Mouse (Mus musculus): ENCODE data around the gene Akap12.

Gene Akap12

GRCm38 (mm10) chr10:4284781-4285180, 18.6 kb downstream of the Akap12 start:
- no peak for DNase-seq (ENCODE audit: low spot score)

- DNase-seq (ENCODE audit: low spot score) = no peak
Observed at GRCm38 (mm10) chr10:4285752-4286151, 19.6 kb downstream of the Akap12 start.

GRCm38 (mm10) chr10:4289171-4289570, 23.0 kb downstream of the Akap12 start:
- no peak for DNase-seq (ENCODE audit: low spot score)

- DNase-seq (ENCODE audit: low spot score) = no peak
Observed at GRCm38 (mm10) chr10:4289636-4290035, 23.5 kb downstream of the Akap12 start.

- DNase-seq (ENCODE audit: low spot score) = no peak
Observed at GRCm38 (mm10) chr10:4290145-4290544, 24.0 kb downstream of the Akap12 start.

- no peak for DNase-seq (ENCODE audit: low spot score)
Observed at GRCm38 (mm10) chr10:4290561-4290960, 24.4 kb downstream of the Akap12 start.

- no peak for DNase-seq (ENCODE audit: low spot score)
Observed at GRCm38 (mm10) chr10:4293418-4293817, 27.2 kb downstream of the Akap12 start.

GRCm38 (mm10) chr10:4303558-4303957, 37.4 kb downstream of the Akap12 start:
- no peak for DNase-seq (ENCODE audit: low spot score)

GRCm38 (mm10) chr10:4323885-4324284, 57.7 kb downstream of the Akap12 start:
- DNase-seq (ENCODE audit: low spot score) = no peak

GRCm38 (mm10) chr10:4325562-4325961, 59.4 kb downstream of the Akap12 start:
- DNase-seq (ENCODE audit: low spot score) = no peak

- no peak for DNase-seq (ENCODE audit: low spot score)
Observed at GRCm38 (mm10) chr10:4327716-4328115, 61.5 kb downstream of the Akap12 start.

GRCm38 (mm10) chr10:4332228-4332979, 66.2 kb downstream of the Akap12 start:
- no peak for DNase-seq (ENCODE audit: low spot score)

- DNase-seq (ENCODE audit: low spot score) = no peak
Observed at GRCm38 (mm10) chr10:4333319-4333718, 67.1 kb downstream of the Akap12 start.

- DNase-seq (ENCODE audit: low spot score) = peak; percentile 50
Observed at GRCm38 (mm10) chr10:4334039-4334683, 68.0 kb downstream of the Akap12 start.

- no peak for DNase-seq (ENCODE audit: low spot score)
Observed at GRCm38 (mm10) chr10:4338863-4339461, 72.8 kb downstream of the Akap12 start.

GRCm38 (mm10) chr10:4341430-4341829, 75.2 kb downstream of the Akap12 start:
- peak; percentile 29 for DNase-seq (ENCODE audit: low spot score)

GRCm38 (mm10) chr10:4346489-4347135, 80.4 kb downstream of the Akap12 start:
- DNase-seq (ENCODE audit: low spot score) = peak; percentile 77

- no peak for DNase-seq (ENCODE audit: low spot score)
Observed at GRCm38 (mm10) chr10:4347136-4347492, 80.9 kb downstream of the Akap12 start.

GRCm38 (mm10) chr10:4347591-4347990, 81.4 kb downstream of the Akap12 start:
- DNase-seq (ENCODE audit: low spot score) = no peak

GRCm38 (mm10) chr10:4354371-4355260, 88.4 kb downstream of the Akap12 start:
- DNase-seq (ENCODE audit: low spot score) = no peak

GRCm38 (mm10) chr10:4355882-4356451, 89.8 kb downstream of the Akap12 start:
- peak; percentile 52 for DNase-seq (ENCODE audit: low spot score)
